Mouse (Mus musculus): ENCODE results near the gene Tulp2.

Gene Tulp2

GRCm38 (mm10) chr7:45553519-45553918 is 71.8 kb downstream of the Tulp2 start:
- no peak for DNase-seq (ENCODE audit: low read depth, low spot score)

GRCm38 (mm10) chr7:45553990-45554389 is 72.3 kb downstream of the Tulp2 start:
- DNase-seq (ENCODE audit: low read depth, low spot score), result no peak

DNA sequence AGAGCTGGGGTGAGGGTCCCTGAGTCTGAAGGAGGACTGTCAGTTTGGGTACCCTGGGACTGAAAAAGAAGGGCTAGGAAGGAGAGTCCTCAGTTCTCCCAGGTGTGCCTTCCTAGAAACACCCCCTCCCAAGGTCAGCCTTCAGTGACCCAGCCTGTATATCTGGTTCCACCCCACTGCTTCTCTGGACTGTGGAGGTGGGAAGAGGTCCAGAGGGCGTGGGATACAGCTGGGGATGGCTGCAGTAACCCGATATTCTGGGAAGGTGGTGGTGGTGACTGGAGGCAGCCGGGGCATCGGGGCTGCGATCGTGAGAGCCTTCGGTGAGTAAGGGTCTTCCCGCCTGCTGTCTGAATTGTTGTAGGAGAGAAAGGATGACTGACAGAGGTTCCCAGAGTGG is 73.1 kb downstream of the Tulp2 start, which contains the start of gene Hsd17b14:
Hsd17b14 (plus strand) TSS at position 150 of the 400 bp plus-strand sequence.
- DNase-seq (ENCODE audit: low read depth, low spot score), result no peak

DNA sequence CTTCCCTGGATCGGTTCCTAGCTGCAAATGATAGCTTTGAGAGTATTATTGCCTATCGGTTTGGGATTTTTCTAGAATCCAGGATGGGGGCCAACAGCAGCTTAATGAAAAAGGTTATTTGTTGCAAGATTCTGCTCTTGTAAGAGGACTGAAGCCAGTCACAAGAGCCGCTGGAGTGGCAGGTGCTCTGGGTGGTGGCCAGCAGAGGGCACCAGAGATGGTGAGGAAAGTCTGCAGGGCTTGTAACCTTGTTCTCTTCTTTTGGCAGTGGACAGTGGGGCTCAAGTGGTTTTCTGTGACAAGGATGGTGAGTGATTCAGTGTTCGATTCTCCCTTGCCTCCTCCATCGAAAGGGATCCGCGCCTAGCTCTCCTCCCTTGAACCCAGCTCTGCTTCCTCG is 74.1 kb downstream of the Tulp2 start:
- DNase-seq (ENCODE audit: low read depth, low spot score), result peak; percentile 90

DNA sequence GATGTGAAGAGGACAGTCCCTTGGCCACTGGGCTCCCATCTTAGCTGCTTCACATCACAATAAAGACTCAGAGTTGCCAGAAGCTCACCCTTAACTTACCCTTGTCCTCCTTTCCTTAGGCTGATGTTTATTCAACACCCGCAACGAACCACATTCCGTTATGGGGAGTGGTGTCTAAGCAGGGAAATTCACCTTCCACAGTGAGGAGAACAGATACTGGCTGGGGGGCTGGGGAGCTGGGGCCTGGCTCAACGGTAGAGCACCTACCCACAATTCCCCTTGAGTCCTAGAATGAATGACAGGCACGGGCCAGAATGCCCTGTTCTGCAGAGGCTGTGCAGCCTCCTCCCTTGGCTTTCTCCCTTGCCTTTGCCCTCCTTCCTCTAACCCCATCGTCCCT is 77.2 kb downstream of the Tulp2 start:
- DNase-seq (ENCODE audit: low read depth, low spot score), result no peak

DNA sequence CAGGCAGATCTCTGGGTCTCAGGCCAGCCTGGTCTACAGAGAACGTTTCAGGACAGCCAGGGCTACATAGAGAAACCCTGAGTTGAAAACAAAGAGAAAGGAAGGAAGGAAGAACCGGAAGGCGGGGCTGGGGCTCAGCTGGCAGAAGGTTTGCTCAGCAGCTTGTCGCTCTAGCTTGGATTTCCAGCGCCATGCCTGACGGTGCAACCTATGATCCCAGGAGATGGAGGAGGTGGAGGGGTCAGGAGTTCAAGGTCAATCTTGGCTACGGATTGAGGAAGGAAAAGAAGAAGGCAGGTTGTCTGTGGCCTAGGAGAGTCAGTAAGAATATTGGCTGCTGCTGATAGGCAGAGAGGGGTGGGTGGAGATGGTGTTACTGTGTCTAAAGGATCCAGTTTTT is 78.6 kb downstream of the Tulp2 start:
- DNase-seq (ENCODE audit: low read depth, low spot score), result no peak

DNA sequence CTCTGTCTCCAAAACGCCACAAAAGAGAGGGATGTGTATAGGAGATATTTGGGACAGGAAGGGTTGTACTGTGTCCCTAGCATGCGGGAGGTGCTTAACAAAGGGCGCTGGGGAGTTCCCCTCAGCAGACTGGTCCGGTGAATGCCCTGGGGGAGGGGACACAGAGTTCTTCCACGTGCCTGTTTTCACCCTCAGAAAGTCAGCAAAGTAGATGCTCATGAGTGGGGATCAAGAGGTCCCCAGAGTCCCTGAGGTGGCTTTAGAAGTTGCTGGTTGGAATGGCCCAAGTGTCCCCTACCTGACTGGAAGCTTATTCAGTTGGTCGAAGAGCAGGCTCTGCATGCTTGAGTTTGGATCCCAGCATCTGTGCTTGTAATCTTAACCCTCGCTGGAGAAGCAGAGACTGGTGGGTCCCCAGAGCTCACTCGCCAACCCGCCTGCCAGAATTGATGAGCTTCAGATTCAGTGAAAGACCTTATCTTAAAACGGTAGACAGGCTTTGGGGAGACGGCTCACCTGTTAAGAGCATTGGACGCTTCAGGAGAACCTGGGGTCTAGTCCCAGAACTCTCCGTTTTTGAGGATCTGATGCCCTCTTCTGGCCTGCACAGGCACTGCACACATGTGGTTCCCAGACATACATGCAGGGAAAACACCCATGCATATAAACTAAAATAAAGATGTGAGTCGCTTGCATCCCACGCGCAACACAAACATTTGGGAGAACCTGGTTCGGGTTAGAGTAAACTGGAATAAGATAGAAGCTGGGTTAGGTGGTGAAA is 79.4 kb downstream of the Tulp2 start:
- peak; percentile 86 for DNase-seq (ENCODE audit: low read depth, low spot score)

GRCm38 (mm10) chr7:45561624-45562520 is 80.2 kb downstream of the Tulp2 start:
- no peak for DNase-seq (ENCODE audit: low read depth, low spot score)

DNA sequence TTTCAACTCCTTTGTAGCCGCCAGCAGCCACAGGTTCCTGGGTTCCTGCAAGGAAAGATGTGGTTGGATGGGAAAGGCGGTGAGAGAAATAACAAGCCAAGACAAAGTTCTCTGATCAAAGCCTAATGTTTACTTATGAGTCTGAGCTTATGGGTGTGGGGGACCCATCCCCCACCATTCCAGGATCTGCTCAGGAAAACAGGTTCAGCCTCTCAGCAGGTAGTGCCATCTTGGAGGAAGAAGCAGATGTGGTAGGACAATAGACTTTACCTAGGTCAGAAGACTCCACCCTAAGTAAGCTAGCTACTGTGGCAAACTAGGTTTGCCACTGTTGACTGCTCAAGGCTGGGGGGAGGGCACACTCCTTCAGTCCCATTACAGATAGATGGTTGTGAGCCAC is 83.1 kb downstream of the Tulp2 start:
- no peak for DNase-seq (ENCODE audit: low read depth, low spot score)

GRCm38 (mm10) chr7:45565446-45565845 is 83.8 kb downstream of the Tulp2 start:
- no peak for DNase-seq (ENCODE audit: low read depth, low spot score)

DNA sequence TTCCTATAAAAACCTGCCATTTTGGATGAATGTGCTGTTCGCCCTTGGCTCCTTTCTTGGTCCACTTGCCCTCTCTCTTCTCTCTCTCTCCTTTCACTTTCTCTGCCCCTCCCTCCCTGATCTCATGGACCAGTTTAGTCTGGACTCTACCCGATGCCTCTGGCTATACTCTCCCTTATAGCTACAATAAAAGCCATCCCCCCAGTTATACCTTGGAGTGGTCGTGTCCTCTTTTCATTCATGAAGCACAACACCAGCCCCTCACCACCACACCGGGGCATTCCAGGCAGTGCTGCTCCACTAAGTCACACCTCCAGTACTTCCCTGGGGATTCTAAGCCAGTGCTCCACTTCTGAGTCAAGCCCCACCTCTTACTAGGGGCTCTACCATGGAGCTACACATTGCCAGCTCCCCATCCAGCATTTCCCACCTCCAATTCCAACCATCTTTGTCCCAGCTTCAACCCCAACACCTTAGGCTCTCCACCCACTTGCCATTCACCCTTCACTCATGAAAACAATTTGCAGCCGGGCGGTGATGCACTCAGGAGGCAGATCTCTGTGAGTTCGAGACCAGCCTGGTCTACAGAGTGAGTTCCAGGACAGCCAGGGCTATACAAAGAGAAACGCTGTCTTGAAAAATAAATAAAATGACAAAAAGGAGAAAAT is 85.6 kb downstream of the Tulp2 start:
- no peak for DNase-seq (ENCODE audit: low read depth, low spot score)

GRCm38 (mm10) chr7:45567780-45568516 is 86.3 kb downstream of the Tulp2 start:
- peak; percentile 98 for DNase-seq (ENCODE audit: low read depth, low spot score)

GRCm38 (mm10) chr7:45568601-45569473 is 87.2 kb downstream of the Tulp2 start:
- DNase-seq (ENCODE audit: low read depth, low spot score), result no peak

DNA sequence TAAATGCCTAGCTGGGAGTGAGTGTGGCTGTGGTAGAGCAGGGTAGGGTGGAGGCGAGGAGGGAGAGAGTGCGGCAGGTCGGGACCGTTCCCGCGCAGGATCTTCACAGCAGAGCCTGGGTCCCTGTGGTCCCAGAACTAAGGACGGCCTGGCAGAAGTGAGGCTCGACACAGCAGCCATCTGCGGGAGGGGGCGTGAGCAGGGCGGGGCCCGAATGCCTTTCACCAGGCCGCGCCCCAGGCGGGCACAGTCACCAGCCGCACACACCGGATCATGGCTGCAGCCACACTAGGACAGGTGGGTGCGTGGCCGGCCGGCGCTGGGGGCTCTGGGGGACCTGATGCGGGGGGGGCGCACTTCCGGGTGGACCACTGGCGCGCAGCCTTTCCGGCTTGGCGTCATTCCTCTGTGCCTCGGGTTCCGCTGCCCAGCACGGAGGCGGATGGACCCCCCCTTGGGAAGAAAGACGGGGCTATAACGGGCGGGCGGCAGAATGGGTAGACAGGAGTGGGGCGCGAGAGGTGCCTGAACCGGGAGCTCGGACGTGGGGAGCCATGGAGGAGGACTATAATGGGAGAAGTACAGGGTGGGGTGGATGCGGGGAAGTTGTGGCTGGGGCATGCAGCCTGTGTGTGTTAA is 88.5 kb downstream of the Tulp2 start, which contains the start of gene Bcat2:
Bcat2 (plus strand) TSS at position 51 of the 639 bp plus-strand sequence.
- DNase-seq (ENCODE audit: low read depth, low spot score), result peak; percentile 83

DNA sequence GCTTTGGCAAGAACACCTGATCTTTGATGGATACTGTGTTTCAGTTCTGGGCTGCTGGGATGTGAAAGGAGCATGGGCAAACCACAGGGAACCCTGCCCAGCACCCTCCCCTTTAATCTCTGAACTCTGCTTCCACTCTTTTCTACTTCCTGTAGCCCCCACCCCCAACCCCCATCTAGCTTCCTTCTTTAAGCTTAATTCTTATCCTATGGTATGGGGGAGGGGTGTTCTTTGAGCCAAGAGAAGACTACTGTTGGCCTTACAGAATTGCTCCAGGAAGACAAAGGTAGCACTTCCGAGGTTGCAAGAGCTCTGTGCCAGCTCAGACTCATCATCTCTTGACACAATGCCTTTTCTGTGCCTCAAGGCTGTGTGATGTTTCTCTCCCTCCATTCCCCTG is 90.3 kb downstream of the Tulp2 start:
- DNase-seq (ENCODE audit: low read depth, low spot score), result no peak

All from brain, adult 2 months (tissue).